Mouse (Mus musculus) limb, embryonic 12.5 days (tissue): ENCODE measurements around the gene Pgam2. TPM values are rescaled to one million over a fixed set of nuclear protein-coding genes. Genes with fewer than 3 reads are reported as not detected.

Source experiments
- ATAC-seq: fragments of 200-750 bp; cut with Nextera tagmentation; 2 replicates; pipeline ENCODE4 v1.8.0; 2017; ENCODE audit warnings: low read depth, moderate TSS enrichment; ENCODE audit not compliant: insufficient number of reproducible peaks, insufficient read depth, low FRiP score, low TSS enrichment
- H3K27ac ChIP-seq: fragments of 300-500 bp; sonication (generic); 2 replicates; pipeline ENCODE4 v1.5.1; 2016; ENCODE audit warnings: mild to moderate bottlenecking, moderate library complexity
- H3K27me3 ChIP-seq: fragments of 300-500 bp; sonication (generic); 2 replicates; pipeline ENCODE4 v1.6.1; 2016; ENCODE audit warnings: mild to moderate bottlenecking, moderate library complexity
- H3K36me3 ChIP-seq: fragments of 300-500 bp; sonication (generic); 2 replicates; pipeline ENCODE4 v1.6.1; 2016; ENCODE audit warnings: mild to moderate bottlenecking, moderate library complexity
- H3K4me1 ChIP-seq: fragments of 300-500 bp; sonication (generic); replicated peaks from 2 replicates; pipeline ENCODE4 v1.6.1; 2016
- H3K4me2 ChIP-seq: fragments of 300-500 bp; sonication (generic); 2 replicates; pipeline ENCODE4 v1.6.1; 2016; ENCODE audit warnings: mild to moderate bottlenecking, moderate library complexity
- H3K4me3 ChIP-seq: fragments of 300-500 bp; sonication (generic); replicated peaks from 2 replicates; pipeline ENCODE4 v1.5.1; 2016; ENCODE audit warnings: mild to moderate bottlenecking
- H3K9ac ChIP-seq: fragments of 300-500 bp; sonication (generic); replicated peaks from 2 replicates; pipeline ENCODE4 v1.6.1; 2016; ENCODE audit warnings: mild to moderate bottlenecking, moderate library complexity
- H3K9me3 ChIP-seq: fragments of 300-500 bp; sonication (generic); 2 replicates; pipeline ENCODE4 v1.6.1; 2016; ENCODE audit warnings: mild to moderate bottlenecking, moderate library complexity
- WGBS: fragments of 180-500 bp; shearing (Covaris S2); methylation state at CpG from one replicate; pipeline ENCODE4 v1.1.7; 2016; 5-methylcytosine and 5-hydroxymethylcytosine counted together
- polyA plus RNA-seq: library from polyadenylated mRNA; unstranded; fragments of >200 nt; fragmentation: Nextera tagmentation; extraction: Ambion mirVana; gene quantifications from 2 replicates; pipeline ENCODE4 v1.2.1, GENCODE M21; 2016

Pgam2 gene
- polyA plus RNA-seq, 1 experiment from 2014 or later: 39.0 TPM

DNA sequence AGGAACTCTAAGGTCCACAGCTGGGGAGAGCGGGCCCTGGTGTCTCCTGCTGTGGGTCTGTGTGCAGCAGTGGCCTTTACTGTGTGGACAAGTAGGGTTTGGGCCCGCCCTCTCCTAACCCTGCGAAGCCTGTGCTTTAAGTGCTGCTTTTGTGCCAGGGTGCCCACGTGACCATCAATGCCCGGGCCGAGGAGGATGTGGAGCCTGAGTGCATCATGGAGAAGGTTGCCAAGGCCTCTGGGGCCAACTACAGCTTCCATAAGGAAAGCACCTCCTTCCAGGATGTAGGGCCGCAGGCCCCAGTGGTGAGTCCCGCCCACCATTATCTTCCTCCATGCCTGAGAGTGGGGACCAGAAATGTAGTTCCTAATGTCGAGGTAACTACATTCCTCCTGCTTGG is 8.2 kb downstream of the Pgam2 start:
- Histone ChIP-seq H3K27me3 (no peaks in the 10 kb centered on the region), H3K27ac (no peak overlapping the region), H3K4me3 (no peak overlapping the region), H3K9me3 (no peaks in the 10 kb centered on the region), H3K9ac (no peak overlapping the region), H3K4me1 (no peaks in the 10 kb centered on the region), H3K36me3 (peaks cover 94% of the 10 kb centered on the region), H3K4me2 (no peak overlapping the region)
- no peak for ATAC-seq
- WGBS: 91% methylated on average over 9 of the region's 9 CpGs

- no peak overlapping the region for H3K4me3 ChIP-seq
- H3K27ac ChIP-seq: no peak overlapping the region
- H3K27me3 ChIP-seq: no peaks in the 10 kb centered on the region
- H3K4me2 ChIP-seq: no peak overlapping the region
- peaks cover 15% of the 10 kb centered on the region for H3K4me1 ChIP-seq
- WGBS: 93% methylated on average over 1 of the region's 1 CpGs
- peaks cover 47% of the 10 kb centered on the region for H3K36me3 ChIP-seq
- ATAC-seq: no peak
- no peak overlapping the region for H3K9ac ChIP-seq
- H3K9me3 ChIP-seq: no peaks in the 10 kb centered on the region
These were observed 13.1 kb downstream of the Pgam2 start for GRCm38 (mm10) chr11:5790431-5790830.

DNA sequence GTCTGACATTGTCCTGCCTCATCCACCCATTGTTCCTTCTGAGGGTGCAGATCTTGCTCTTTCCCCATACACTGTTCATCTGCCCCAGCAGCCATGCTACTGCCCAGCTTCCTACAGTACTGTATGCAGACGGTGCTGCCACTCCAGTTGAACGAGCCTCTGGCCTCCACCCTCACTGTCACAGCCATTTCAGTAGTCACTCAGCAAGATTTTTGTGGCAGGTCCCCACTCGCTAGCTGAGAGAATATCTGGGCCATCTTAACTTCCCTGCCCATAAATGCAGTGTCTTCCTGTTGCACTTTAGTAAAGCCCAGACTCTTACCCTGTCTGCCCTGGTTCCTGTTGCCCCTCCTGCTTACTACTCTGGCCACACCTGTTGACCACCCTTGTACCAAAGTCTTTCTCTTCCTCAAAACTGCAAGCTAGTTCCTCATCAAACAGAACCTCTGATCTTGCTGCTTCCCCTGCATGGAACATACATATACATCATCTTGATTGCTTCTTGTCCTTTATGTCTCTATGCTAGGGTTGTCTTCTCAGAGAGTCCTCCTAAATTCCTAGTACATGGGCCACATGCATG is 13.7 kb downstream of the Pgam2 start:
- ATAC-seq: no peak
- no peaks in the 10 kb centered on the region for H3K9me3 ChIP-seq
- H3K9ac ChIP-seq: no peak overlapping the region
- no peak overlapping the region for H3K27ac ChIP-seq
- peak overlapping the region; percentile 88 for H3K4me2 ChIP-seq
- WGBS: 87% methylated on average over 3 of the region's 3 CpGs
- H3K27me3 ChIP-seq: no peaks in the 10 kb centered on the region
- H3K36me3 ChIP-seq: peaks cover 41% of the 10 kb centered on the region
- H3K4me1 ChIP-seq: peaks cover 15% of the 10 kb centered on the region
- H3K4me3 ChIP-seq: peak overlapping the region; percentile 76

DNA sequence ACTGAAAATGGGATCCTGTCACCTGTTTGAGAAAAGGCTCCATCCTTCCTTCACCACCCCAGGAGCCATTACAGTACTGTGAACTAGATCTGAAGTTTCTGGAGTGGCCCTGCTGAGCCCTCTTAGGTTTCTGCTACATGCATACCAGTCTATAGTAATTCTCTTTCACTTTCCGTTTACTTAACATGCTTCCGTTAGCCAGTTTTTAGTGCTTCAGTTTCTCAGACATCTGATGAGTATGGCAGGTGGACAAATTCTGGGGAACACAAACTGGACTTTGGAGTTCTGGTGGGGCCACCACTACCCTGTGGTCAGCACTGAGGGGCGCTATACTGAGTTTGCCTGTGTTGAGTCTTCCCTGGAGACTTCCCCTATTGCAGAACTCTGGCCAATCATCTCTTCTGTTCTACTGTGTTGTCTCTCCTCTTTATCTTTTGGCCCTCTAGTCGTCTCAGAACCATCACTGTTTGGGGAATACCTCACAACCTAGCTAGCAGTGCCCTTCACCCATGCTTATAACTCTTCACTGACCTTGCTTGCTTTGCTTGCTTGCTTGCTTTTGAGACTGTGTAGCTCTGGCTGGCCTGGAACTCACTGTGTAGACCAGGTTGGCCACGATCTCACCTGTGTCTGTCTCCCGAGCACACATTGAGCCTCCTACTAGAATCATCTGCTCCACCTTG is 14.3 kb downstream of the Pgam2 start:
- peak overlapping the region; percentile 92 for H3K27ac ChIP-seq
- H3K9me3 ChIP-seq: no peaks in the 10 kb centered on the region
- peaks cover 15% of the 10 kb centered on the region for H3K4me1 ChIP-seq
- WGBS: 73% methylated on average over 6 of the region's 6 CpGs
- H3K4me3 ChIP-seq: peak overlapping the region; percentile 76
- ATAC-seq: no peak
- peak overlapping the region; percentile 88 for H3K4me2 ChIP-seq
- no peaks in the 10 kb centered on the region for H3K27me3 ChIP-seq
- peaks cover 35% of the 10 kb centered on the region for H3K36me3 ChIP-seq
- peak overlapping the region; percentile 79 for H3K9ac ChIP-seq

DNA sequence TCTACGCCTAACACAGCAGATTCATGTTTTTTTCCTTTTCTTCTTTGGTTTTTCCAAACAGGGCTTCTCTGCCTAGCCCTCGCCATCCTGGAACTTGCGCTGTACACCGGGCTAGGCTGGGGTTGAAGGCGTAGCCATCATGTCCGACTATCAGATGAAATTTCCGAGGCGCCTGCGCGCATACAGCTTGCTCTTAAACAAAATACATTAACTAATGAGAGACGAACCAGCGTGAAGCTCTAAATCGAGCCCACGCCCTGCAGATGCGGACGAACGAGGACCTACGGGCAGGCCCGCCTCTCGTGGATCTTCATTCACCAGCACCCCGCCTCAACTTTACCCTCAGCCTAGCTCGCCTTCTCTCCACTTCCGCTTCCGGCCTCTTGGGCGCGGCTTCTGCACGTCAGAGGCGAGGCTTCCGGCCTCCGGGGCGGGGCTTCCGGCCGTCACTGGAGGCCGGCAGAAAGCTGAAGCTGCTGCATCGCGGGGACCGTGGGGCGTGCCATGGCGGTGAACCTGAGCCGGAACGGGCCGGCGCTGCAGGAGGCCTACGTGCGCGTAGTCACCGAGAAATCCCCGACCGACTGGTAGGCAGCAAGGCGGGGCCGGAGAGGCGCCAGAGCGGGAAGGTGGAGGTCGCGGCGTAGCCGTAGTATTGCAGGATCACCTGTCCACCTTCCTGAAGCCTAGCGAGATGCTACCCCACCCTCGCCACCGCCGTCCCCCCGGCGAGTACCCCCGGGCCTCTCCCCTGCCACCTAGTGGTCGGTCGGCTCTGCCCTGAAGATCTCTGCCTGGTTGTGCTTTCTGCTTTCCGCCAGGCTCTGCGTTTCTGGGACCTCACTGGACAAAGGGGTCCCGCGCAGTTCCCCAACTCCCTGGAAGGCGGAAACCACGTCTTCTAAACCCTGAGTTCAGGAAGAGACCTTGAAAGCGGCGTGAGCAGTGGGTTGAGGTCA is 15.2 kb downstream of the Pgam2 start, which contains the start of gene Dbnl:
Gene Dbnl, plus strand, starts transcription at position 433 of the 959 bp plus-strand sequence.
- Histone ChIP-seq H3K9me3 (no peaks in the 10 kb centered on the region), H3K27ac (peak within 1 kb of the TSS; percentile 92), H3K4me3 (peak within 1 kb of the TSS; percentile 76), H3K36me3 (peaks cover 26% of the 10 kb centered on the region), H3K4me2 (peak within 1 kb of the TSS; percentile 88), H3K4me1 (peaks cover 15% of the 10 kb centered on the region), H3K27me3 (no peaks in the 10 kb centered on the region), H3K9ac (peak within 1 kb of the TSS; percentile 79)
- under 1% methylated on average over 71 of the region's 74 CpGs for WGBS
- peak; percentile 92 for ATAC-seq

DNA sequence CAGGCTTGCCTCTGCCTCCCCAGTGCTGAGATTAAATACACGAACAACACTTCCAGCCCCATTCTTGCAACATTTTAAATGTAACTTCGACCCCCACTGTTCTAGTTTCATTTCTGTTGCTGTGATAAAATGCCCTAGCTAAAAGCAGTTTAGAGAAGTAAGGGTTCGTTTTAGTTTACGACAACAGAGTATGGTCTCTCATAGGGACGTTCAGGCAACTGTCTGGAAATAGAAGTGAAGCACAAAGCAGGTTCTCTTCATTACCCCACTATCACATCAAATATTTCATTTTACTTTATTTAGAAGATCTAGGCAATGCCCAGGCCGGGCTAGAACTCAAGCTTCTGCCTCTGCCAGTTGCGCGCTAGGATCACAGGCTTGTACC is 15.9 kb downstream of the Pgam2 start:
- 35% methylated on average over 8 of the region's 8 CpGs for WGBS

DNA sequence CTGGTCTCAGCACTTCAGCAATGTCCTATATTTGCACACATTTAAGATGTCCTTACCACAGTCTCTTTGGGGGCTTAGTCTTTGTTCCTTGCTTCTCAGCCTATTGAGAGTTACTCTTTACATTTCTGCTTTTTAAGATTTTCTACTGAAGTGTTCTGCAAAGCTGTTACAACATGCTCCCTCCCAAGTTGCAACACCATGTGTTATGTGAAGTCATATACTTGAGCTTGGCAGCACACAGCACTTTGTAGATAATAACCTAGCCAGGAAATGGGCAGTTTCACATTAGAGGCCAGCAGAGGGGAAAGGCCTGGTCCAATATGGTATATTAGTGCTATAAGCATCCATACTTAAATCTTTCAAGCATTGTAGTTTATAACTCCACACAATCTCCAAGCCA is 17.8 kb downstream of the Pgam2 start:
- Histone ChIP-seq H3K36me3 (peaks cover 13% of the 10 kb centered on the region), H3K4me2 (no peak overlapping the region), H3K27ac (no peak overlapping the region), H3K9me3 (no peaks in the 10 kb centered on the region), H3K9ac (no peak overlapping the region), H3K4me3 (no peak overlapping the region), H3K27me3 (no peaks in the 10 kb centered on the region), H3K4me1 (peaks cover 15% of the 10 kb centered on the region)
- ATAC-seq: no peak

More for the DNA sequence above, 15.9 kb downstream of the Pgam2 start:
- H3K4me2 ChIP-seq: peak overlapping the region; percentile 88
- peak overlapping the region; percentile 76 for H3K4me3 ChIP-seq
- ATAC-seq: no peak
- H3K36me3 ChIP-seq: peaks cover 21% of the 10 kb centered on the region
- H3K9ac ChIP-seq: peak overlapping the region; percentile 69
- H3K9me3 ChIP-seq: no peaks in the 10 kb centered on the region
- H3K27ac ChIP-seq: peak overlapping the region; percentile 92
- H3K4me1 ChIP-seq: peaks cover 15% of the 10 kb centered on the region
- no peaks in the 10 kb centered on the region for H3K27me3 ChIP-seq

DNA sequence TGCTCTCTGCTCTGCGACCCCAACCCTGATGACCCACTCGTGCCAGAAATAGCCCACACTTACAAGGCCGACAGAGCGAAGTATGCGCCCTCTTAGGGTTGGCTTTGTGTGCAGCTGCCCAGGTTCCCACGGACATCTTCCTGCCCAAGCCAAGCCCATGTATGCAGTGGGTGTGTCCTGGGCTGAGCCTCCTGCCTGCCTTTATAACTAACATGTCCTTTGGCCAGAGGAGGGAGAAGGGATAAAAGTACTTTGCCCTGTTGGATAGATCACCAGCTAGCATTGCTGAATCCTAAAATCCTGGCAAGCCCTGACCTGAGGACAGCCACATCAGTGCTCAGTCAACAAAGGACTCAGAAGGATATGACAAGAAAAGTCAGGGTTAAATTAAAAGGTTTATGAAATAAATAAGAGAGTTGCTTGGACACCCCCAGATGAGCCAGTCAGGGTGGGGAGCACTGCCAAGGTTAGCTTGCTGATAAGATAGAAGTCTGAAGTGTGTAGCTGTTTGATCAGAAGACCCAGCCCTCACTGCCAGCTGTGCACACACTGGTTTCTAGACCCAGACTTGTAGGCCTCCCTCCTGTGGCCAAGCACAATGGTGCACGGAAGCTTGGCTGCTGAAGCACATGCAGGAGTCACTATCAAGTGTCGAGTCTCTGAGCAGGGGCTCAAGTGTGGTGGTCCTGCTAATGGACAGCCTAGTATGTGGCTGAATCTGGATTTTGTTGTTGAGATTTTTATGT is 21.2 kb downstream of the Pgam2 start:
- Histone ChIP-seq H3K4me1 (peaks cover 1% of the 10 kb centered on the region), H3K9me3 (no peaks in the 10 kb centered on the region), H3K4me3 (no peak overlapping the region), H3K4me2 (no peak overlapping the region), H3K27me3 (no peaks in the 10 kb centered on the region), H3K36me3 (peaks cover 8% of the 10 kb centered on the region), H3K9ac (no peak overlapping the region), H3K27ac (no peak overlapping the region)
- ATAC-seq: no peak
- 71% methylated on average over 8 of the region's 8 CpGs for WGBS

GRCm38 (mm10) chr11:5780035-5780499 is 23.5 kb downstream of the Pgam2 start:
- H3K27ac ChIP-seq: no peak overlapping the region
- no peaks in the 10 kb centered on the region for H3K4me1 ChIP-seq
- no peak overlapping the region for H3K9ac ChIP-seq
- 95% methylated on average over 6 of the region's 6 CpGs for WGBS
- H3K4me3 ChIP-seq: no peak overlapping the region
- H3K36me3 ChIP-seq: peaks cover 8% of the 10 kb centered on the region
- H3K27me3 ChIP-seq: no peaks in the 10 kb centered on the region
- H3K9me3 ChIP-seq: no peaks in the 10 kb centered on the region
- no peak for ATAC-seq
- no peak overlapping the region for H3K4me2 ChIP-seq

DNA sequence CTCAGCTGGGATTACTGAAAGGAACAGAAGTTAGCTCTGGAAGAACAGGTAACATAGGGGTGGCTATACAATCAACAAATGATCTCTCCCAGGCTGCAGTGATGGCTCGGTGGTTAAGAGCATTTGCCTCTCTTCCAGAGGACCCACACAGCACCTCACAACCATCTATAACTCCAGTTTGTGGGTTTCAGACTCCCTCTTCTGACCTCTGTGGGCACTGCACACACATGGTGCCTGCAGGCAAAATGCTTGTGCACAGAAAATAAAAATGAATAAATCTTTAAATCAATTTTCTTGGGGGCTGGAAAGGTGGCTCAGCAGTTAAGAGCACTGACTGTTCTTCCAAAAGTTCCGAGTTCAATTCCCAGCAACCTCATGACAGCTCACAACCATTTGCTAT is 25.1 kb downstream of the Pgam2 start:
- no peak overlapping the region for H3K27ac ChIP-seq
- H3K27me3 ChIP-seq: no peaks in the 10 kb centered on the region
- no peak overlapping the region for H3K4me3 ChIP-seq
- no peak overlapping the region for H3K9ac ChIP-seq
- H3K36me3 ChIP-seq: peaks cover 8% of the 10 kb centered on the region
- H3K9me3 ChIP-seq: peaks cover under 1% of the 10 kb centered on the region; the same call in 1 of the 2 replicates
- no peaks in the 10 kb centered on the region for H3K4me1 ChIP-seq
- ATAC-seq: no peak
- WGBS: 59% methylated on average over 2 of the region's 2 CpGs
- no peak overlapping the region for H3K4me2 ChIP-seq
